Mouse (Mus musculus) left cerebral cortex, adult 8-10 months (tissue): ENCODE measurements around the gene Car14. TPM values are rescaled to one million over a fixed set of nuclear protein-coding genes. Genes with fewer than 3 reads are reported as not detected.
"Not testable (repeated sequence)": the region's sequence is repeated elsewhere in the genome, so short reads cannot be mapped to it uniquely, and the experiment has no call there.

Experiments used
- DNase-seq, 2 experiments: peaks; one replicate each; pipeline ENCODE4 v3.0.0; 2022; ENCODE audit warnings: low spot score in 2 of 2
- total RNA-seq, 4 experiments: library from RNA; stranded (reverse); gene quantifications; 2 replicates each; pipeline ENCODE4 v1.2.4; 2022

The Car14 gene
- total RNA-seq, 4 experiments from 2014 or later: 12.2 to 20.3 (median 14.2) TPM

GRCm38 (mm10) chr3:95857050-95857449 lies 47.4 kb downstream of the Car14 start:
- not testable (repeated sequence) for DNase-seq

DNA sequence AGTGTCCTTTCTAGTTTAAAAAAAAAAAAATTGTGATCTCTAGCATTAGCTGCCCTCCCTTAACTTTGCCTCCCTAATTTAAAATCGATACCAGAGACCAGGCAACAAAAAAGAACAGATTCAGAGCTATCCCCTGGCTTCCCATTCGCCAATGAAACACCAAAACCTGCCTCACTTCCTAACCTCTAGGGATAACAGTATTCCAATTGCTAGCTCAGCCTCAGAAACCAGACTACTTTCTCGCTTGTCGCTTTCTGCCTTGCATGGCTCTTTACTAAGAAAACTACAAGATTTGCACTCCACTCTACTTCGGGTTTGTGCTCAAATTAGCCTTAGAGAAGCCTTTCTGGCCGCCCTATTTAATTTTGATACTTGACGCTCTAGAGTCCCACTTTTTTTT lies 48.4 kb downstream of the Car14 start:
- no peak for DNase-seq

- peak; percentile 84 to 92 for DNase-seq
Measured at GRCm38 (mm10) chr3:95855502-95856089, 48.9 kb downstream of the Car14 start, which contains the start of gene Prpf3. Gene Prpf3 (minus strand): TSS chr3:95855885.

GRCm38 (mm10) chr3:95851317-95851716 lies 53.2 kb downstream of the Car14 start:
- DNase-seq: no peak

DNA sequence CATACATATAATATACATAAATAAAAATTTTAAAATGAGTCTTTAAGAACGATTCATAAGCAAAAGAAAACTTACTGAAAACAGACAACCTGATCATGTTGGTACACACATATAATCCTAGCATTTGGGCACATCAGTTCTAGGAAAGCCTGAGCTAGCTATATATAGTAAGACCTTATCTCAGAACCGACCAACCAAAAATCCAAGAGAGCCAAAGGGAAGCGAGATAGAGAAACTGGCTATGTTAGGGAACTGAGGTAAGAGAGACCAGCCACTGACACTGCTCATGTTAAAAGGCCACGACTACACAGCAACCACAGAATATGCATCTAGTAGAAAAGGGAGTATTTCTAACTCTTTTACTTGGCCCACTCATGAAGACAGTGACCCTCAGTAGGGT lies 53.9 kb downstream of the Car14 start:
- DNase-seq: no peak

Other genes starting within 250 kb of the Car14 start
- 10 to 100 TPM; 47.2 to 59.6 (median 54.3) TPM for gene Mcl1, start 245.9 kb downstream of the Car14 start, total RNA-seq
- gene Adamtsl4, start 216.8 kb downstream of the Car14 start, total RNA-seq: 10 to 100 TPM in 3 of 4 experiments, 1 to 10 TPM in 1; 9.4 to 12.9 (median 11.4) TPM
- 10 to 100 TPM; 10.2 to 13.3 (median 11.7) TPM for gene Ecm1, start 165.1 kb downstream of the Car14 start, total RNA-seq
- 10 to 100 TPM; 36.2 to 40.6 (median 37.4) TPM for gene Tars2, start 144.5 kb downstream of the Car14 start, total RNA-seq
- gene Rprd2, start 85.8 kb downstream of the Car14 start, total RNA-seq: 10 to 100 TPM; 60.1 to 68.9 (median 62.8) TPM
- gene Prpf3, start 48.8 kb downstream of the Car14 start, total RNA-seq: 10 to 100 TPM; 25.2 to 36.6 (median 36.3) TPM
- 100 to 1,000 TPM; 139 to 170 (median 151) TPM for gene Mrps21, start 33.2 kb downstream of the Car14 start, total RNA-seq
- gene Ciart, start 22.4 kb downstream of the Car14 start, total RNA-seq: 10 to 100 TPM; 27.0 to 55.7 (median 48.4) TPM
- gene BC028528, start 12.7 kb downstream of the Car14 start, total RNA-seq: 10 to 100 TPM in 1 of 4 experiments, 1 to 10 TPM in 3; 6.0 to 14.9 (median 8.1) TPM
- 10 to 100 TPM; 65.4 to 77.7 (median 72.4) TPM for gene Aph1a, start 10.7 kb downstream of the Car14 start, total RNA-seq
- gene Anp32e, start 24.6 kb upstream of the Car14 start, total RNA-seq: 100 to 1,000 TPM in 3 of 4 experiments, 10 to 100 TPM in 1; 95.2 to 110 (median 106) TPM
- 10 to 100 TPM; 64.0 to 86.2 (median 81.6) TPM for gene Plekho1, start 91.3 kb upstream of the Car14 start, total RNA-seq
- 10 to 100 TPM; 44.9 to 55.2 (median 50.3) TPM for gene Vps45, start 153.8 kb upstream of the Car14 start, total RNA-seq
- 10 to 100 TPM; 33.4 to 40.7 (median 38.5) TPM for gene Otud7b, start 199.8 kb upstream of the Car14 start, total RNA-seq